Mouse (Mus musculus) CH12.LX (cell line): Measurements from ENCODE around the gene Ccdc157. TPM values are rescaled to one million over a fixed set of nuclear protein-coding genes. Genes with fewer than 3 reads are reported as not detected.

Experiments used
- DNase-seq: peaks from one replicate; pipeline ENCODE4 v3.0.0-alpha.2; 2013; ENCODE audit errors: extremely low read depth
- H3K27ac ChIP-seq: 2 replicates; pipeline ENCODE4 v1.5.1; 2012; ENCODE audit warnings: low read depth, mild to moderate bottlenecking, control low read depth, moderate library complexity; ENCODE audit not compliant: insufficient read depth
- H3K27me3 ChIP-seq: replicated peaks from 2 replicates; pipeline ENCODE3; 2012; ENCODE audit warnings: inconsistent platforms
- H3K36me3 ChIP-seq, 2 experiments: replicated peaks in 1 of 2; 2 replicates each; pipeline versions ENCODE3 to v1.6.1; 2012; ENCODE audit warnings: inconsistent platforms in 1 of 2, low read length in 1 of 2, mild to moderate bottlenecking in 1 of 2, mixed read lengths in 1 of 2, moderate library complexity in 1 of 2; ENCODE audit not compliant: control insufficient read depth in 1 of 2, insufficient read depth in 1 of 2
- H3K4me1 ChIP-seq, 2 experiments: 2 replicates each; pipeline ENCODE4 v1.6.1; 2012; ENCODE audit warnings: inconsistent platforms in 1 of 2, moderate library complexity in 1 of 2; ENCODE audit not compliant: insufficient read depth in 2 of 2, control insufficient read depth in 1 of 2
- H3K4me2 ChIP-seq: 2 replicates; pipeline ENCODE4 v1.6.1; 2012; ENCODE audit warnings: low read depth, mild to moderate bottlenecking, control low read depth; ENCODE audit not compliant: poor library complexity, insufficient read depth, severe bottlenecking
- H3K4me3 ChIP-seq, 3 experiments: fragments of 150-350 bp in 1 of 3; sonication (generic) in 1 of 3; replicated peaks in 1 of 3; 2 replicates each; pipeline versions ENCODE3 to v1.5.1; 2011 to 2012; ENCODE audit warnings: low read depth in 2 of 3, low read length in 2 of 3, mild to moderate bottlenecking in 2 of 3, moderate library complexity in 2 of 3, control low read depth in 1 of 3, improper control_type of control experiment in 1 of 3, inconsistent platforms in 1 of 3, mixed read lengths in 1 of 3; ENCODE audit not compliant: poor library complexity in 1 of 3
- H3K79me2 ChIP-seq: replicated peaks from 2 replicates; pipeline ENCODE4 v1.6.1; 2012; ENCODE audit warnings: mild to moderate bottlenecking, moderate library complexity; ENCODE audit not compliant: control insufficient read depth, poor library complexity, insufficient read depth, severe bottlenecking; ENCODE audit errors: extremely low read depth
- H3K9ac ChIP-seq: 2 replicates; pipeline ENCODE4 v1.6.1; 2012; ENCODE audit warnings: low read depth, mild to moderate bottlenecking, control low read depth, moderate library complexity; ENCODE audit not compliant: insufficient read depth
- H3K9me3 ChIP-seq: replicated peaks from 2 replicates; pipeline ENCODE3; 2012; ENCODE audit warnings: low read length, inconsistent platforms, mixed read lengths
- BHLHE40 ChIP-seq: IDR thresholded peaks from 2 replicates; pipeline ENCODE4 v1.6.1; 2011; ENCODE audit warnings: mild to moderate bottlenecking, low read depth, low read length, improper control_type of control experiment
- E2F4 ChIP-seq: IDR thresholded peaks from 2 replicates; pipeline ENCODE4 v1.6.1; 2011; ENCODE audit warnings: low read depth, low read length, improper control_type of control experiment; ENCODE audit not compliant: insufficient replicate concordance
- ELF1 ChIP-seq: IDR thresholded peaks from 2 replicates; pipeline ENCODE4 v1.6.1; 2014; ENCODE audit warnings: low read depth, mild to moderate bottlenecking, inconsistent platforms, low read length, improper control_type of control experiment
- EP300 ChIP-seq: IDR thresholded peaks from 2 replicates; pipeline ENCODE4 v1.6.1; 2011; ENCODE audit warnings: low read length, improper control_type of control experiment
- GABPA ChIP-seq: IDR thresholded peaks from 2 replicates; pipeline ENCODE4 v1.6.1; 2012; ENCODE audit warnings: low read depth, low read length, improper control_type of control experiment, inconsistent platforms; ENCODE audit not compliant: insufficient replicate concordance
- HCFC1 ChIP-seq: IDR thresholded peaks from 2 replicates; pipeline ENCODE4 v1.6.1; 2012; ENCODE audit warnings: low read depth, mild to moderate bottlenecking, inconsistent platforms, low read length, improper control_type of control experiment
- IRF4 ChIP-seq: IDR thresholded peaks from 2 replicates; pipeline ENCODE4 v1.6.1; 2014; ENCODE audit warnings: low read depth, mild to moderate bottlenecking, inconsistent platforms, low read length, improper control_type of control experiment
- JUND ChIP-seq: conservative IDR thresholded peaks from 2 replicates; pipeline ENCODE4 v1.6.1; 2011; ENCODE audit warnings: low read depth, low read length, improper control_type of control experiment
- KAT2A ChIP-seq: IDR thresholded peaks from 2 replicates; pipeline ENCODE4 v1.6.1; 2012; ENCODE audit warnings: low read length, improper control_type of control experiment, inconsistent platforms; ENCODE audit not compliant: insufficient replicate concordance
- MXI1 ChIP-seq: IDR thresholded peaks from 2 replicates; pipeline ENCODE4 v1.6.1; 2011; ENCODE audit warnings: mild to moderate bottlenecking, low read depth, low read length, improper control_type of control experiment
- NRF1 ChIP-seq: IDR thresholded peaks from 2 replicates; pipeline ENCODE4 v1.6.1; 2014; ENCODE audit warnings: low read depth, mild to moderate bottlenecking, inconsistent platforms, low read length, improper control_type of control experiment, moderate library complexity
- PAX5 ChIP-seq: IDR thresholded peaks from 2 replicates; pipeline ENCODE4 v1.6.1; 2012; ENCODE audit warnings: low read length, inconsistent platforms, mixed read lengths
- POLR2A ChIP-seq: IDR thresholded peaks from 2 replicates; pipeline ENCODE4 v1.6.1; 2011; ENCODE audit warnings: low read depth, mild to moderate bottlenecking, improper control_type of control experiment, low read length
- POLR2AphosphoS2 ChIP-seq: IDR thresholded peaks from 2 replicates; pipeline ENCODE4 v1.6.1; 2011; ENCODE audit warnings: low read depth, low read length, improper control_type of control experiment
- RAD21 ChIP-seq: IDR thresholded peaks from 2 replicates; pipeline ENCODE4 v1.6.1; 2011; ENCODE audit warnings: low read depth, mild to moderate bottlenecking, low read length, improper control_type of control experiment, moderate library complexity
- RCOR1 ChIP-seq: conservative IDR thresholded peaks from 2 replicates; pipeline ENCODE4 v1.6.1; 2012; ENCODE audit warnings: low read depth, mild to moderate bottlenecking, inconsistent platforms, low read length, improper control_type of control experiment
- SMC3 ChIP-seq: IDR thresholded peaks from 2 replicates; pipeline ENCODE4 v1.6.1; 2011; ENCODE audit warnings: low read depth, low read length, improper control_type of control experiment
- TCF12 ChIP-seq: IDR thresholded peaks from 2 replicates; pipeline ENCODE4 v1.6.1; 2014; ENCODE audit warnings: low read depth, mild to moderate bottlenecking, inconsistent platforms, low read length, improper control_type of control experiment
- UBTF ChIP-seq: IDR thresholded peaks from 2 replicates; pipeline ENCODE4 v1.6.1; 2012; ENCODE audit warnings: low read depth, mild to moderate bottlenecking, inconsistent platforms, low read length, improper control_type of control experiment, moderate library complexity
- USF2 ChIP-seq: conservative IDR thresholded peaks from 2 replicates; pipeline ENCODE4 v1.6.1; 2011; ENCODE audit warnings: low read depth, low read length, improper control_type of control experiment
- ZC3H11A ChIP-seq: IDR thresholded peaks from 2 replicates; pipeline ENCODE4 v1.6.1; 2012; ENCODE audit warnings: low read depth, mild to moderate bottlenecking, inconsistent platforms, low read length, improper control_type of control experiment
- dilution Hi-C: fragments of 300-500 bp; cut with MboI; formaldehyde crosslinking; loops from 2 replicates; pipeline ENCODE4 v1.14.3; 2020; ENCODE audit warnings: low sequenced_read_pairs; ENCODE audit not compliant: extremely low pct_unique_long_range_greater_than_20kb, extremely low pct_ligation_motif_present
- in situ Hi-C: fragments of 300-500 bp; cut with MboI; formaldehyde crosslinking; loops from 3 replicates; pipeline ENCODE4 v1.14.3; 2019; ENCODE audit warnings: low sequenced_read_pairs, low pct_ligation_motif_present, low pct_unique_long_range_greater_than_20kb, mixed read lengths
- polyA plus RNA-seq: library from polyadenylated mRNA; unstranded; fragments of >175 nt; gene quantifications from 2 replicates; pipeline ENCODE4 v1.2.1, GENCODE M21; 2012; ENCODE audit warnings: low read depth; ENCODE audit not compliant: insufficient read length
- total RNA-seq, 2 experiments: library from RNA; depleted of rRNA; stranded (reverse); fragments of 300-350 nt in 1 of 2; fragments of >200 nt in 1 of 2; gene quantifications; 2 replicates each; pipeline ENCODE4 v1.2.3; 2012 to 2014

Ccdc157 gene
- total and polyA plus RNA-seq, 3 experiments, result 2.3 to 4.4 (median 4.0) TPM

DNA sequence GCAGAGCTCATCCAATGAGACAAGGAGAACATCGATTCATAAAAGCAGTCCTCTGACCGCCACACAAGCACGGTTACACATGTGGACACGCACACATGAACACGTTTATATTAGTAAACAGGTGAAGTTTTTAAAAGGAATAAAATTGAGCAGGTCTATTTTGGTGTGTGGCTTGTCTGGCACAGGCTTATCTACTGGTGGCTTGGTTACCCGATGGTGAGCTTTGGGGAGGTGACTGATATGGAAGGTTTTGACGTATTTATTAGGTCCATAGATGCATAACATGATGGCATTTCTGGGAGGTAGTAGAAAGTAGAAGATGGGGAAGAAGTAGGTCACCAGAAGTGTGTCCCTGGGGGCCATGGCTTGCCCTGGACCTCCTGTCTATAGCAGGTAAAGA lies 6.4 kb downstream of the Ccdc157 start:
- H3K4me3 ChIP-seq, result no peak overlapping the region
- TF ChIP-seq ELF1, result no peak
- TF ChIP-seq IRF4, result no peak
- TF ChIP-seq PAX5, result no peak
- no peak for TF ChIP-seq RCOR1
- no peak for TF ChIP-seq GABPA
- no peak for TF ChIP-seq NRF1
- TF ChIP-seq POLR2AphosphoS2, result no peak
- no peak for TF ChIP-seq POLR2A
- no peak for TF ChIP-seq E2F4
- TF ChIP-seq RAD21, result no peak
- no peak for TF ChIP-seq HCFC1
- TF ChIP-seq MXI1, result no peak
- no peak for TF ChIP-seq KAT2A
- no peak for TF ChIP-seq USF2
- no peak for TF ChIP-seq UBTF
- dilution Hi-C loops (no loop called here), in situ Hi-C loops (no loop called here)
- peaks cover 6 to 31% of the 10 kb centered on the region in 2 experiments for H3K36me3 ChIP-seq
- no peaks in the 10 kb centered on the region for H3K79me2 ChIP-seq
- no peak for DNase-seq
- no peak overlapping the region for H3K27ac ChIP-seq
- no peak overlapping the region for H3K4me2 ChIP-seq
- H3K4me1 ChIP-seq, result no peaks in the 10 kb centered on the region
- H3K9me3 ChIP-seq, result no peaks in the 10 kb centered on the region
- H3K9ac ChIP-seq, result no peak overlapping the region
- no peaks in the 10 kb centered on the region for H3K27me3 ChIP-seq

DNA sequence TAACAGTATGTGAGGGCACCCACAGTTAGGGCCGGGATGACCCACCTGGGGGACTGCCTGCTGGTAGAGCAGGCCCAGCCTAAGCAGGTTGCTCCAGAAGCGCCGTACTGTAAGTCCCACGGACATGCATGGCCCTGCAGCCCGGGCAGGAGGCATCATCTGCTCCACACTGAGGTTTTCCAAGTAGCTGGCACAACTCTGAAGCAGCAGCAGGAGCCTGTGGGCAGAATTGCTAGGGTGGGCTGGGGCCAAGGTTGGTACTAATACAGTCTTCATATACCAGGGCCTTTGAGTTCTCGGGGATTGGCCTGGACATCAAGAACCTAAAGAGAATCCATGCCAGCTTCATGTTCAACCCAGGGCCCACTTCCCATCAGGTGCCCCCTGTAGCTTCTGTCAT lies 10.2 kb downstream of the Ccdc157 start:
- Histone ChIP-seq H3K27me3 (no peaks in the 10 kb centered on the region), H3K27ac (no peak overlapping the region), H3K9ac (no peak overlapping the region), H3K79me2 (no peaks in the 10 kb centered on the region), H3K9me3 (no peaks in the 10 kb centered on the region), H3K4me1 (no peaks in the 10 kb centered on the region), H3K4me2 (no peak overlapping the region), H3K36me3 (peaks cover 6 to 52% of the 10 kb centered on the region in 2 experiments), H3K4me3 (no peak overlapping the region)
- in situ Hi-C loops (no loop called here), dilution Hi-C loops (no loop called here)
- DNase-seq, result no peak
- TF ChIP-seq USF2 (no peak), SMC3 (no peak), EP300 (no peak), JUND (no peak), UBTF (no peak), GABPA (no peak), POLR2AphosphoS2 (no peak), IRF4 (no peak), ZC3H11A (no peak), PAX5 (no peak), TCF12 (no peak), BHLHE40 (no peak)
